Mouse (Mus musculus) testis, adult 2 months (tissue): ENCODE results near the gene Celsr1.

Source experiments
- CTCF ChIP-seq: fragments of 200-500 bp; IDR thresholded peaks from 2 replicates; pipeline ENCODE4 v1.5.1; 2012; ENCODE audit warnings: low read depth, mild to moderate bottlenecking, inconsistent platforms, low read length, moderate library complexity; ENCODE audit not compliant: control insufficient read depth, insufficient read depth, insufficient replicate concordance
- POLR2A ChIP-seq: fragments of 200-500 bp; IDR thresholded peaks from 2 replicates; pipeline ENCODE4 v1.6.1; 2012; ENCODE audit warnings: low read depth, mild to moderate bottlenecking, inconsistent platforms, low read length, moderate library complexity; ENCODE audit not compliant: control insufficient read depth

GRCm38 (mm10) chr15:85892498-85893118 is 141.0 kb downstream of the Celsr1 start:
- TF ChIP-seq POLR2A (no peak), CTCF (no peak)
